Mouse (Mus musculus) heart, adult 2 months (tissue): Measurements from ENCODE around the gene Cib1.

Source experiments
- CTCF ChIP-seq: fragments of 200-600 bp; IDR thresholded peaks from 2 replicates; pipeline ENCODE4 v1.8.1; 2022; ENCODE audit warnings: antibody characterized with exemption, mild to moderate bottlenecking, moderate library complexity
- EP300 ChIP-seq: fragments of 200-500 bp; IDR thresholded peaks from 2 replicates; pipeline ENCODE4 v1.6.1; 2011; ENCODE audit warnings: low read depth, low read length, control low read depth; ENCODE audit not compliant: insufficient read depth
- POLR2A ChIP-seq: fragments of 200-500 bp; IDR thresholded peaks from 2 replicates; pipeline ENCODE4 v1.6.1; 2011; ENCODE audit warnings: mild to moderate bottlenecking, low read depth, low read length, control low read depth; ENCODE audit not compliant: insufficient read depth

DNA sequence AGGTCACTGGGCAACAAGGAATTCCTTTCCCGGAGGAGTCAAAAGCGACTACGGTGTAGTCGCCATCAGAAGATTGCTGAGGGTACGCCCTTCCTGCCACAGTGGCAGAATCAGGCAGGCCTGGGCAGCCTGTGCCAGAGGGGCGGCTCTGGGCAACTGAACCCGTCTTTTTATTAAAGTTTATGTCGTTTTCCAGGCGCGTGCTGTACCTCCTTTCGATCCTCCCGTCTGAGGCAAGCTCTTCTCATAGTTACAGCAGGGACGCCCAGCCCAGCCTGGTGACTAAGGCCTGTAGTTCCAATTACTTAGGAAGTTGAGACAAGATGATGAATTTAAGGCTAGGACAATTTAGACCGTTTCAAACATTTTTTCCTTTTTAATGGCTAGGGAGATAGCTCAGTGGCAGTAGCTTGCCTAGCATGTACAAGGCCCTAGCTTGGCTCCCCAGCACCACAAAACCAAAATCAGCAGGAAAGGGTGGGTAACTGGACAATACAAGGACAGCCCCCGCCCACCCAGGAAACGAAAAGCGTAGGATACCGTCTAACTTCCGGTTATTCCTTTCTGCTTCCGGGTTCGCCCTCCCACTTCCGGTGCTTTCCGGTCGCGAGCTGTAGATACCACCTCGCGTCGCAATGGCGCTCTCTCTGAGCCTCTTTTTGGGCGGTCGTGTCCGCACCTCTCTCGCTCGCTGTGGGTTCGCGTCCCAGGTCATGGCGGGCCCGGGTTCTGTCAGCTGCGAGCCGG is 28.2 kb upstream of the Cib1 start, which contains the start of gene Ngrn:
- TF ChIP-seq POLR2A (peak; percentile 91), CTCF (peak; percentile 16; the same call in 1 of the 2 replicates), EP300 (peak; percentile 76; the same call in 1 of the 2 replicates)
